Mouse (Mus musculus) C2C12 (cell line): ENCODE measurements around the gene Ccdc171.

Source experiments
- CEBPB ChIP-seq: IDR thresholded peaks from one replicate; pipeline ENCODE4 v1.6.1; 2011; ENCODE audit warnings: low read depth, mild to moderate bottlenecking, control low read depth, moderate library complexity
- CTCF ChIP-seq: IDR thresholded peaks from one replicate; pipeline ENCODE4 v1.5.1; 2011; ENCODE audit not compliant: control insufficient read depth, insufficient read depth, insufficient read length
- MAX ChIP-seq: IDR thresholded peaks from one replicate; pipeline ENCODE4 v1.6.1; 2011; ENCODE audit warnings: mild to moderate bottlenecking, control low read depth
- USF1 ChIP-seq: IDR thresholded peaks from one replicate; pipeline ENCODE4 v1.6.1; 2011; ENCODE audit warnings: low read depth, mild to moderate bottlenecking, control low read depth, moderate library complexity

DNA sequence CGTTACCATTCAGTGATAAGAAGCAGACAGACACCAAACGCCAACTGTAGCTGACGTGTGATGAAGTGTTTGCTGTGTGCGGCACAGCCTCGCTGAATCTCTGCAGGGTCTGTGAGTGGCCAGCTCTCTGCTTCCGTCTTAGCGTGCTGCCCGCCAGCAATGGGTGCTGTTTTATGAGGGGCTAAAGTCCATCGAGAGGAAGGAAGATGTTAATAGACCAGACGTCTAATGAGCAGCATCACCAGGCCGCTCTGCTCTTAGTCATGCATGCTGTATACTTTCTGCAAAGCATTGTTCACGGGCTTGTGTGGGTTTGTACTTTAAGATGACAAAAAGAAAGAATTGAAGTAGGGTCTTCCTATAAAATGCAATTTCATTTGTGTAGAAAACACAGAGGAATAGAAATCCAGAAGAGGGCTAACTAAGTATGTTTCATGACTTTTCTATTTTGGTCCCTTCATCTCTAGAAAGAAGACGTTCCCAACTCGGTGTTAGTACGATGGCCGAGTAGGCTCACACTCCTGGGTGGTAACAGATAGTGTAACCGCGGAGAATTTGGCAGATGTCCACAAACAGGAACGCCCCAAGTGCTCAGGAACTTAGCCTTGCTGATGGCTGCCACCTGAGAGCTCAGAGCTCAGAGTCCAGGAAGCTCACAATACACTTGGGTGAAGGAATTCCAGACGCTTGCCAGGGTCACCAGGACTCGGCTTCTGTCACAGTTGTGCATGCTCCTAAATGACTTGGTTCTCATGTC, 273.5 kb downstream of the Ccdc171 start:
- TF ChIP-seq CTCF, result no peak
- no peak for TF ChIP-seq MAX
- no peak for TF ChIP-seq USF1
- TF ChIP-seq CEBPB, result no peak
